Mouse (Mus musculus) neural tube, embryonic 13.5 days (tissue): ENCODE measurements around the gene Hid1. TPM values are rescaled to one million over a fixed set of nuclear protein-coding genes. Genes with fewer than 3 reads are reported as not detected.

Experiments used
- ATAC-seq: fragments of 200-750 bp; cut with Nextera tagmentation; 2 replicates; pipeline ENCODE4 v1.8.0; 2017; ENCODE audit warnings: low read depth, mild to moderate bottlenecking, moderate TSS enrichment, moderate library complexity
- H3K27ac ChIP-seq: fragments of 300-500 bp; sonication (generic); replicated peaks from 2 replicates; pipeline ENCODE4 v1.5.1; 2015; ENCODE audit warnings: moderate library complexity, mild to moderate bottlenecking, inconsistent platforms
- H3K27me3 ChIP-seq: fragments of 300-500 bp; sonication (generic); 2 replicates; pipeline ENCODE4 v1.6.1; 2015; ENCODE audit warnings: mild to moderate bottlenecking, inconsistent platforms
- H3K36me3 ChIP-seq: fragments of 300-500 bp; sonication (generic); 2 replicates; pipeline ENCODE4 v1.6.1; 2015; ENCODE audit warnings: mild to moderate bottlenecking, inconsistent platforms
- H3K4me1 ChIP-seq: fragments of 300-500 bp; sonication (generic); replicated peaks from 2 replicates; pipeline ENCODE4 v1.6.1; 2015; ENCODE audit warnings: inconsistent platforms
- H3K4me2 ChIP-seq: fragments of 300-500 bp; sonication (generic); 2 replicates; pipeline ENCODE4 v1.6.1; 2015; ENCODE audit warnings: inconsistent platforms, mild to moderate bottlenecking, moderate library complexity
- H3K4me3 ChIP-seq: fragments of 300-500 bp; sonication (generic); 2 replicates; pipeline ENCODE4 v1.5.1; 2015; ENCODE audit warnings: mild to moderate bottlenecking, inconsistent platforms
- H3K9ac ChIP-seq: fragments of 300-500 bp; sonication (generic); 2 replicates; pipeline ENCODE4 v1.6.1; 2015; ENCODE audit warnings: moderate library complexity, mild to moderate bottlenecking, inconsistent platforms
- H3K9me3 ChIP-seq: fragments of 300-500 bp; sonication (generic); 2 replicates; pipeline ENCODE4 v1.6.1; 2016; ENCODE audit warnings: inconsistent platforms
- WGBS: fragments of 180-500 bp; shearing (Covaris S2); methylation state at CpG from one replicate; pipeline ENCODE4 v1.1.7; 2015; 5-methylcytosine and 5-hydroxymethylcytosine counted together
- polyA plus RNA-seq: library from polyadenylated mRNA; unstranded; fragments of >200 nt; fragmentation: Nextera tagmentation; extraction: Ambion mirVana; gene quantifications from 2 replicates; pipeline ENCODE4 v1.2.1, GENCODE M21; 2015

Hid1 gene
- polyA plus RNA-seq, 1 experiment from 2014 or later = 44.6 TPM

DNA sequence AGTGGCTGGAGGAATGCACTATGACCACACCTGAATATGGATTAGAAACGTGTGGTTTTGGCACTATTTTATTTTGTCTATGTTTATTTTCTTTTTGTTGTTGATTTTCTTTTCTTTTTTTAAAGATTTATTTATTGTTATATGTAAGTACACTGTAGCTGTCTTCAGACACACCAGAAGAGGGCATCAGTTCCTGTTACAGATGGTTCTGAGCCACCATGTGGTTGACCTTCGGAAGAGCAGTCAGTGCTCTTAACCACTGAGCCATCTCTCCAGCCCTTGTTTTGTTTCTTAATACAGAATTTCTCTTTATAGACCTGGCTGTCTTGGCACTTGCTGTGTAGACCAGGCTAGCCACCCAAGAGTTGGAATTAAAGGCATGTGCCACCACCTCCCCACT is 5.2 kb upstream of the Hid1 start:
- Histone ChIP-seq H3K27ac (no peak overlapping the region), H3K9ac (no peak overlapping the region), H3K4me2 (no peak overlapping the region), H3K4me1 (peaks cover 17% of the 10 kb centered on the region), H3K4me3 (no peak overlapping the region), H3K36me3 (no peaks in the 10 kb centered on the region), H3K9me3 (no peaks in the 10 kb centered on the region), H3K27me3 (peaks cover 60% of the 10 kb centered on the region)
- WGBS = 54% methylated on average over 2 of the region's 2 CpGs
- no peak for ATAC-seq

DNA sequence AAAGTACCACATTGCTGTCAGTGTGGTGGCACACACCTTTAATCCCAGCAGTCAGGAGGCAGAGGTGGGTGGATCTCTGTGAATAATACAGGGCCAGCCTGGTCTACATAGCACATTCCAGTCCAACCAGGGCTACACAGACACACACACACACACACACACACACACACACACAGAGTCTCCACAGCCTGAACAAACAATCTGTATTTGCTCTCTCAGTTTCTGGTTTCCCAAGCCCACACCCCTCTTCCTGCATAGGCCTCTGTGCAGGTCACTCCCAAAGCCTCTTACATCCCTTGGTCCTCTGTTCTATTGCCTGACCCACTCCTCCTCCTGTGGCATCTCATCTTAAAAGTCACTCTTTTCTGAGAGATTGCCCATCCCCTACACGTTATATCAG is 4.5 kb upstream of the Hid1 start:
- ATAC-seq = no peak
- H3K27ac ChIP-seq = no peak overlapping the region

DNA sequence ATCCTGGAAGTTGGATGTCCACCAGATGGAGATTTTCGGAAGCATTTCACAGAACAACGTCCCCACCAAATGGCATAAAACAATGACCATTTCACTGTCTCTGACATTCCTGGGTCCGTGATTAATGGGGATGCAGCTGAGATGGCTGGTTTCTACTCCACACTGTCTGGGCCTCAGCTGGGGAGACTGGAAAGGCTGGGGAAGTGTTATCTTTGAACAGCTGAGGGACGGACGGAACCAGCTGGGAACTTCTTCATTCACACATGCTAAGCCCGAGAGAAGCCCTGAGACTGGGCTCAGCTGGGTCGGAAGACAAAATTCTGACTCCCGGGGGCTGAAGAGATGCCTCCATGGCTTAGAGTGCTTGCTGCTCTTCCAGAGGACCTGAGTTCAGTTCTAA is 3.8 kb upstream of the Hid1 start:
- 33% methylated on average over 8 of the region's 8 CpGs for WGBS
- Histone ChIP-seq H3K9ac (no peak overlapping the region), H3K27ac (no peak overlapping the region), H3K9me3 (no peaks in the 10 kb centered on the region), H3K4me3 (no peak overlapping the region), H3K4me1 (peaks cover 26% of the 10 kb centered on the region), H3K27me3 (peaks cover 60% of the 10 kb centered on the region), H3K36me3 (no peaks in the 10 kb centered on the region), H3K4me2 (no peak overlapping the region)
- ATAC-seq = no peak

More for the DNA sequence above, 4.5 kb upstream of the Hid1 start:
- H3K36me3 ChIP-seq = no peaks in the 10 kb centered on the region
- peaks cover 20% of the 10 kb centered on the region for H3K4me1 ChIP-seq
- H3K4me2 ChIP-seq = no peak overlapping the region
- 72% methylated on average over 1 of the region's 1 CpGs for WGBS
- H3K4me3 ChIP-seq = no peak overlapping the region
- peaks cover 60% of the 10 kb centered on the region for H3K27me3 ChIP-seq
- H3K9me3 ChIP-seq = no peaks in the 10 kb centered on the region
- H3K9ac ChIP-seq = no peak overlapping the region

- ATAC-seq = no peak
- Histone ChIP-seq H3K9me3 (no peaks in the 10 kb centered on the region), H3K4me2 (no peak overlapping the region), H3K36me3 (no peaks in the 10 kb centered on the region), H3K4me3 (no peak overlapping the region), H3K27ac (no peak overlapping the region), H3K27me3 (peaks cover 59% of the 10 kb centered on the region), H3K9ac (no peak overlapping the region), H3K4me1 (peaks cover 36% of the 10 kb centered on the region)
- WGBS = 54% methylated on average over 7 of the region's 7 CpGs
These were observed 2.8 kb upstream of the Hid1 start for GRCm38 (mm10) chr11:115370368-115370767.

GRCm38 (mm10) chr11:115366706-115367394 is 706 bp downstream of the Hid1 start:
- Histone ChIP-seq H3K4me2 (peak overlapping the region; percentile 86), H3K27me3 (peaks cover 32% of the 10 kb centered on the region), H3K36me3 (no peaks in the 10 kb centered on the region), H3K27ac (peak overlapping the region; percentile 90), H3K9ac (peak overlapping the region; percentile 89), H3K9me3 (no peaks in the 10 kb centered on the region), H3K4me1 (peaks cover 23% of the 10 kb centered on the region), H3K4me3 (peak overlapping the region; percentile 65)
- peak; percentile 81 for ATAC-seq
- WGBS = 1% methylated on average over 28 of the region's 28 CpGs

GRCm38 (mm10) chr11:115366039-115366705 is 1.4 kb downstream of the Hid1 start:
- H3K27ac ChIP-seq = peak overlapping the region; percentile 90
- ATAC-seq = peak; percentile 20; the same call in 1 of the 2 replicates
- 36% methylated on average over 7 of the region's 7 CpGs for WGBS

GRCm38 (mm10) chr11:115364136-115364535 is 3.4 kb downstream of the Hid1 start:
- Histone ChIP-seq H3K4me3 (no peak overlapping the region), H3K4me1 (peaks cover 32% of the 10 kb centered on the region), H3K27me3 (peaks cover 15% of the 10 kb centered on the region; the same call in 1 of the 2 replicates), H3K27ac (no peak overlapping the region), H3K4me2 (no peak overlapping the region), H3K9ac (no peak overlapping the region), H3K36me3 (no peaks in the 10 kb centered on the region), H3K9me3 (no peaks in the 10 kb centered on the region)
- 86% methylated on average over 3 of the region's 3 CpGs for whole genome bisulfite sequencing
- ATAC-seq = no peak

More at GRCm38 (mm10) chr11:115366039-115366705, 1.4 kb downstream of the Hid1 start:
- Histone ChIP-seq H3K36me3 (no peaks in the 10 kb centered on the region), H3K4me2 (peak overlapping the region; percentile 86), H3K4me3 (peak overlapping the region; percentile 65), H3K27me3 (peaks cover 32% of the 10 kb centered on the region), H3K9me3 (no peaks in the 10 kb centered on the region), H3K4me1 (peaks cover 23% of the 10 kb centered on the region), H3K9ac (peak overlapping the region; percentile 89)

DNA sequence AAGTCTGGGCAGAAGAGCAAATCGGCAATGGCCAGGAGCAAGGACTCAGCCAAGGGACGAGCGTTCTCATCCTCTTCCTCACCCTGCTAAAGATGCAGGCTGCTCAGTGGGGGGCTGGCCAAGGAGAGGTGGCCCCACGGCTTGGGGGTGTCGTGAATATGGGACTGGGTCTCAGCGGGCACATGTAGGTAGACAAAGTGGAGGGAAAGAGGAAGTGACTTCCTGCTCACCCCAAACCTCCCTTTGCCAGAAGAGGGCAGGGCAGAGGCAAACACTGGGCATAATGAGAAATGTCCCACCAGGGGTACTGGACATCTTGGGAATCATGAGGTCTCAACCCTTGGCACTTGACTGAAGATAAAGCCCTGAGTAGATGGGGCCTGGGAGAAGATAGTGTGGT is 7.8 kb downstream of the Hid1 start:
- Histone ChIP-seq H3K9me3 (no peaks in the 10 kb centered on the region), H3K36me3 (peaks cover 26% of the 10 kb centered on the region), H3K27ac (peak overlapping the region; percentile 67), H3K4me2 (no peak overlapping the region), H3K27me3 (peaks cover 16% of the 10 kb centered on the region; the same call in 1 of the 2 replicates), H3K4me1 (peaks cover 18% of the 10 kb centered on the region), H3K4me3 (no peak overlapping the region), H3K9ac (no peak overlapping the region)
- 63% methylated on average over 6 of the region's 6 CpGs for WGBS
- no peak for ATAC-seq

- Histone ChIP-seq H3K27me3 (peaks cover 16% of the 10 kb centered on the region; the same call in 1 of the 2 replicates), H3K4me3 (no peak overlapping the region), H3K9ac (no peak overlapping the region), H3K4me1 (peaks cover 16% of the 10 kb centered on the region), H3K9me3 (no peaks in the 10 kb centered on the region), H3K27ac (peak overlapping the region; percentile 67), H3K4me2 (no peak overlapping the region), H3K36me3 (peaks cover 27% of the 10 kb centered on the region)
- ATAC-seq = peak; percentile 25; the same call in 1 of the 2 replicates
- WGBS = 35% methylated on average over 3 of the region's 3 CpGs
These were observed 8.3 kb downstream of the Hid1 start for GRCm38 (mm10) chr11:115359293-115359692.

GRCm38 (mm10) chr11:115358468-115358867 is 9.1 kb downstream of the Hid1 start:
- H3K4me2 ChIP-seq = no peak overlapping the region
- peaks cover 16% of the 10 kb centered on the region for H3K4me1 ChIP-seq
- H3K27ac ChIP-seq = peak overlapping the region; percentile 67
- peak overlapping the region; percentile 22; the same call in 1 of the 2 replicates for H3K9ac ChIP-seq
- H3K4me3 ChIP-seq = no peak overlapping the region
- 0 out of 2 replicates have a peak, but pooled peaks have one; percentile 46 for ATAC-seq
- H3K36me3 ChIP-seq = peaks cover 27% of the 10 kb centered on the region
- peaks cover 16% of the 10 kb centered on the region; the same call in 1 of the 2 replicates for H3K27me3 ChIP-seq
- H3K9me3 ChIP-seq = no peaks in the 10 kb centered on the region
- 16% methylated on average over 5 of the region's 5 CpGs for WGBS

DNA sequence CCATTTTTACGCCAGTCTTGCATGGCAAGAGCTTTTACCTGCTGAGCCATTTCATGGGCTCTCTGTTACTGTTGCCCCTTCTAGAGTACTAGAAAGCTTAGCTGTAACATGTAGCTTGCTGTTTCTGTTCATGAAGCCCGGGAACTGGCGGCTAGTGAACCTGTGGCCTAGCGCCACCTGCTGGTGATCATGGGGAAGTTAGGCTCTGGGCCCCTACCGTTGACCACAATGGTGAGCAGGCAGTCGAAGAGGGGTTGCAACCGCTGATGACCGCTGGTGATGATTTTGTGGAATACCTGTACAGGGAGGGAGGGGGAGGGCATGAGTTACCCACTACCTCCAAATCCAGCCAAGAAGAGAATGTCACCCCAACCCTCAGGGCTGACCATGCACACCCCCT is 13.4 kb downstream of the Hid1 start:
- Histone ChIP-seq H3K9me3 (no peaks in the 10 kb centered on the region), H3K9ac (no peak overlapping the region), H3K36me3 (peaks cover 67% of the 10 kb centered on the region), H3K27ac (no peak overlapping the region), H3K27me3 (peaks cover 32% of the 10 kb centered on the region; the same call in 1 of the 2 replicates), H3K4me3 (no peak overlapping the region), H3K4me1 (peaks cover 8% of the 10 kb centered on the region), H3K4me2 (no peak overlapping the region)
- 8% methylated on average over 8 of the region's 8 CpGs for WGBS
- ATAC-seq = 0 out of 2 replicates have a peak, but pooled peaks have one; percentile 20

GRCm38 (mm10) chr11:115353375-115353774 is 14.2 kb downstream of the Hid1 start:
- Histone ChIP-seq H3K36me3 (peaks cover 75% of the 10 kb centered on the region), H3K4me3 (no peak overlapping the region), H3K4me2 (no peak overlapping the region), H3K9me3 (no peaks in the 10 kb centered on the region), H3K27me3 (peaks cover 37% of the 10 kb centered on the region; the same call in 1 of the 2 replicates), H3K4me1 (no peaks in the 10 kb centered on the region), H3K27ac (no peak overlapping the region), H3K9ac (no peak overlapping the region)
- no peak for ATAC-seq
- WGBS = 88% methylated on average over 5 of the region's 5 CpGs
